Mouse (Mus musculus): ENCODE measurements around the gene Clcn2. TPM values are rescaled to one million over a fixed set of nuclear protein-coding genes. Genes with fewer than 3 reads are reported as not detected.

Clcn2 gene
- polyA plus RNA-seq, 1 experiment from 2014 or later = 14.3 TPM

- ChIA-PET POLR2A (no interaction called here), CTCF (interaction anchor here (0.7 to 1.0 kb wide), 2 partner anchors 10 to 12 kb away, joined by 3 read pairs; no protein-coding TSS in a partner anchor)
- no peak for DNase-seq (ENCODE audit: low read depth, low spot score)
- in situ Hi-C loops (cut with MboI; ENCODE audit: low pct_unique_long_range_greater_than_20kb) = loop anchor here (25.0 kb wide), 1 partner anchor 1559 kb away; the partner anchor contains the start of gene Tra2b
- TF ChIP-seq CTCF (IDR thresholded peaks at IDR 0.05) = no peak
- no peak for ATAC-seq
- H3K27me3 ChIP-seq = no peaks in the 10 kb centered on the region
These were observed 14.5 kb downstream of the Clcn2 start for GRCm38 (mm10) chr16:20703071-20703470.

GRCm38 (mm10) chr16:20702522-20702893 is 15.0 kb downstream of the Clcn2 start:
- POLR2A ChIA-PET = no interaction called here
- CTCF ChIA-PET = interaction anchor here (0.7 kb wide), 1 partner anchor 12 kb away, joined by 3 read pairs; no protein-coding TSS in a partner anchor
- no peak for TF ChIP-seq CTCF (IDR thresholded peaks at IDR 0.05)
- no peak for DNase-seq (ENCODE audit: low read depth, low spot score)
- peak; percentile 85 for ATAC-seq
- H3K27me3 ChIP-seq = no peaks in the 10 kb centered on the region
- in situ Hi-C loops (cut with MboI; ENCODE audit: low pct_unique_long_range_greater_than_20kb) = loop anchor here (25.0 kb wide), 1 partner anchor 1560 kb away; the partner anchor contains the start of gene Tra2b

- H3K27me3 ChIP-seq = no peaks in the 10 kb centered on the region
- TF ChIP-seq CTCF (IDR thresholded peaks at IDR 0.05) = no peak
- ChIA-PET POLR2A (no interaction called here), CTCF (interaction anchor here (1.0 kb wide), 1 partner anchor 14 kb away, joined by 3 read pairs; no protein-coding TSS in a partner anchor)
- in situ Hi-C loops (cut with MboI; ENCODE audit: low pct_unique_long_range_greater_than_20kb) = loop anchor here (25.0 kb wide), 1 partner anchor 1560 kb away; the partner anchor contains the start of gene Tra2b
- ATAC-seq = no peak
- no peak for DNase-seq (ENCODE audit: low read depth, low spot score)
These were observed 15.6 kb downstream of the Clcn2 start for GRCm38 (mm10) chr16:20701729-20702521.

GRCm38 (mm10) chr16:20701316-20701715 is 16.2 kb downstream of the Clcn2 start:
- ATAC-seq (no peak), DNase-seq (ENCODE audit: low read depth, low spot score) (no peak)
- CTCF ChIA-PET = interaction anchor here (1.0 kb wide), 1 partner anchor 14 kb away, joined by 3 read pairs; no protein-coding TSS in a partner anchor
- H3K27me3 ChIP-seq = no peaks in the 10 kb centered on the region
- TF ChIP-seq CTCF (IDR thresholded peaks at IDR 0.05) = no peak
- POLR2A ChIA-PET = no interaction called here
- in situ Hi-C loops (cut with MboI; ENCODE audit: low pct_unique_long_range_greater_than_20kb) = loop anchor here (25.0 kb wide), 1 partner anchor 1561 kb away; the partner anchor contains the start of gene Tra2b

- no peak for ATAC-seq
- CTCF ChIA-PET = interaction anchor here (0.8 to 1.7 kb wide), 2 partner anchors 14 to 62 kb away, joined by 4 to 5 read pairs; no protein-coding TSS in a partner anchor
- H3K27me3 ChIP-seq = no peaks in the 10 kb centered on the region
- TF ChIP-seq CTCF (IDR thresholded peaks at IDR 0.05) = no peak
- no peak for DNase-seq (ENCODE audit: low read depth, low spot score)
- POLR2A ChIA-PET = no interaction called here
- in situ Hi-C loops (cut with MboI; ENCODE audit: low pct_unique_long_range_greater_than_20kb) = loop anchor here (25.0 kb wide), 1 partner anchor 1562 kb away; the partner anchor contains the start of gene Tra2b
These were observed 17.5 kb downstream of the Clcn2 start for GRCm38 (mm10) chr16:20700036-20700435.

- CTCF ChIA-PET = interaction anchor here (0.8 to 1.7 kb wide), 3 partner anchors 10 to 63 kb away, joined by 4 to 8 read pairs (median 5); no protein-coding TSS in a partner anchor
- ATAC-seq = no peak
These were observed 18.3 kb downstream of the Clcn2 start for GRCm38 (mm10) chr16:20699266-20699665.

GRCm38 (mm10) chr16:20695622-20696323 is 21.8 kb downstream of the Clcn2 start:
- CTCF ChIA-PET = no interaction called here

More at GRCm38 (mm10) chr16:20699266-20699665, 18.3 kb downstream of the Clcn2 start:
- no peak for DNase-seq (ENCODE audit: low read depth, low spot score)
- POLR2A ChIA-PET = no interaction called here
- H3K27me3 ChIP-seq = no peaks in the 10 kb centered on the region
- TF ChIP-seq CTCF (IDR thresholded peaks at IDR 0.05) = no peak
- in situ Hi-C loops (cut with MboI; ENCODE audit: low pct_unique_long_range_greater_than_20kb) = no loop called here

GRCm38 (mm10) chr16:20694781-20695180 is 22.8 kb downstream of the Clcn2 start:
- no peak for DNase-seq (ENCODE audit: low read depth, low spot score)
- no peaks in the 10 kb centered on the region for H3K27me3 ChIP-seq
- in situ Hi-C loops (cut with MboI; ENCODE audit: low pct_unique_long_range_greater_than_20kb) = no loop called here
- ChIA-PET CTCF (no interaction called here), POLR2A (no interaction called here)
- no peak for TF ChIP-seq CTCF (IDR thresholded peaks at IDR 0.05)
- ATAC-seq = no peak

More at GRCm38 (mm10) chr16:20695622-20696323, 21.8 kb downstream of the Clcn2 start:
- DNase-seq (ENCODE audit: low read depth, low spot score) = no peak
- in situ Hi-C loops (cut with MboI; ENCODE audit: low pct_unique_long_range_greater_than_20kb) = no loop called here
- ATAC-seq = no peak
- no peak for TF ChIP-seq CTCF (IDR thresholded peaks at IDR 0.05)
- no peaks in the 10 kb centered on the region for H3K27me3 ChIP-seq
- POLR2A ChIA-PET = no interaction called here

- in situ Hi-C loops (cut with MboI; ENCODE audit: low pct_unique_long_range_greater_than_20kb) = no loop called here
- DNase-seq (ENCODE audit: low read depth, low spot score) (no peak), ATAC-seq (no peak)
- TF ChIP-seq CTCF (IDR thresholded peaks at IDR 0.05) = no peak
- H3K27me3 ChIP-seq = no peaks in the 10 kb centered on the region
- ChIA-PET POLR2A (no interaction called here), CTCF (no interaction called here)
These were observed 24.3 kb downstream of the Clcn2 start, which contains the start of gene Fam131a for GRCm38 (mm10) chr16:20693111-20693701. Gene Fam131a (plus strand): TSS chr16:20693241.

- TF ChIP-seq CTCF (IDR thresholded peaks at IDR 0.05) = no peak
- no peak for ATAC-seq
- ChIA-PET CTCF (interaction anchor here (1.1 kb wide), 1 partner anchor 10 kb away, joined by 3 read pairs; no protein-coding TSS in a partner anchor), POLR2A (no interaction called here)
- in situ Hi-C loops (cut with MboI; ENCODE audit: low pct_unique_long_range_greater_than_20kb) = no loop called here
- no peaks in the 10 kb centered on the region for H3K27me3 ChIP-seq
- no peak for DNase-seq (ENCODE audit: low read depth, low spot score)
These were observed 25.1 kb downstream of the Clcn2 start for GRCm38 (mm10) chr16:20692241-20692965.
